Mouse (Mus musculus) liver, embryonic 14.5 days (tissue): ENCODE measurements at regions not wholly inside any gene's neighbourhood (a gene's known extent, or its start where the extent isn't known, plus 50 kb on each side); places are given as distances from the start of the nearest gene placed in this dataset.

Source experiments
- ATAC-seq: fragments of 200-750 bp; cut with Nextera tagmentation; 2 replicates; pipeline ENCODE4 v1.8.0; 2017; ENCODE audit warnings: moderate number of reproducible peaks, mild to moderate bottlenecking, moderate library complexity; ENCODE audit not compliant: insufficient read depth
- DNase-seq, 3 experiments: peaks; one replicate each; pipeline ENCODE4 v3.0.0-alpha.2; 2012 to 2013; ENCODE audit warnings: low read depth in 3 of 3, low spot score in 3 of 3
- H3K27ac ChIP-seq: fragments of 300-500 bp; sonication (generic); 2 replicates; pipeline ENCODE4 v1.5.1; 2014; ENCODE audit warnings: moderate library complexity, mild to moderate bottlenecking, control low read depth, inconsistent platforms
- H3K27me3 ChIP-seq: fragments of 300-500 bp; sonication (generic); 2 replicates; pipeline ENCODE4 v1.6.1; 2014; ENCODE audit warnings: mild to moderate bottlenecking, low read length, moderate library complexity; ENCODE audit not compliant: control insufficient read depth, insufficient read depth
- H3K36me3 ChIP-seq: fragments of 300-500 bp; sonication (generic); replicated peaks from 2 replicates; pipeline ENCODE4 v1.6.1; 2014; ENCODE audit warnings: low read depth; ENCODE audit not compliant: control insufficient read depth, insufficient read depth
- H3K4me1 ChIP-seq, 2 experiments: fragments of 200-500 bp in 1 of 2; fragments of 300-500 bp in 1 of 2; sonication (generic) in 1 of 2; replicated peaks; 2 replicates each; pipeline ENCODE4 v1.6.1; 2012 to 2014; ENCODE audit warnings: antibody characterized with exemption in 1 of 2, inconsistent platforms in 1 of 2, low read length in 1 of 2; ENCODE audit not compliant: control insufficient read depth in 2 of 2, insufficient read depth in 2 of 2
- H3K4me2 ChIP-seq: fragments of 300-500 bp; sonication (generic); 2 replicates; pipeline ENCODE4 v1.6.1; 2014; ENCODE audit warnings: low read depth, mild to moderate bottlenecking, control low read depth, moderate library complexity
- H3K4me3 ChIP-seq, 2 experiments: fragments of 200-500 bp in 1 of 2; fragments of 300-500 bp in 1 of 2; sonication (generic) in 1 of 2; 2 replicates each; pipeline ENCODE4 v1.5.1; 2012 to 2014; ENCODE audit warnings: low read depth in 2 of 2, low read length in 2 of 2, mild to moderate bottlenecking in 2 of 2, control low read depth in 1 of 2, inconsistent platforms in 1 of 2, moderate library complexity in 1 of 2; ENCODE audit not compliant: insufficient read depth in 1 of 2
- H3K9ac ChIP-seq: fragments of 300-500 bp; sonication (generic); replicated peaks from 2 replicates; pipeline ENCODE4 v1.6.1; 2014; ENCODE audit warnings: mild to moderate bottlenecking, control low read depth, moderate library complexity
- H3K9me3 ChIP-seq: fragments of 300-500 bp; sonication (generic); 2 replicates; pipeline ENCODE4 v1.6.1; 2016; ENCODE audit warnings: low read length, mixed read lengths; ENCODE audit not compliant: control insufficient read depth
- CTCF ChIP-seq: IDR thresholded peaks from 2 replicates; pipeline ENCODE4 v1.5.1; 2016; ENCODE audit warnings: antibody characterized with exemption, low read depth, control low read depth
- EP300 ChIP-seq: IDR thresholded peaks from 2 replicates; pipeline ENCODE4 v1.6.1; 2016; ENCODE audit warnings: antibody characterized with exemption, low read depth
- WGBS: fragments of 180-500 bp; shearing (Covaris S2); extraction: QIAGEN DNeasy Blood & Tissue Kit; methylation state at CpG from one replicate; pipeline ENCODE4 v1.1.7; 2014; ENCODE audit not compliant: insufficient replicate concordance; 5-methylcytosine and 5-hydroxymethylcytosine counted together

- peak in 1 of 3 experiments; percentile 3 for DNase-seq
- WGBS = 7% methylated on average over 6 of the region's 6 CpGs
These were observed 121.8 kb upstream of the Mpdz start for GRCm38 (mm10) chr4:81564446-81564845.

GRCm38 (mm10) chr4:81563574-81563973, 121.0 kb upstream of the Mpdz start:
- no peak overlapping the region for H3K27ac ChIP-seq
- no peak overlapping the region for H3K4me3 ChIP-seq
- no peak overlapping the region for H3K4me2 ChIP-seq
- DNase-seq (no peak), ATAC-seq (no peak)
- 44% methylated on average over 10 of the region's 10 CpGs for WGBS
- H3K9me3 ChIP-seq = no peaks in the 10 kb centered on the region
- no peaks in the 10 kb centered on the region for H3K36me3 ChIP-seq
- TF ChIP-seq EP300 (no peak), CTCF (no peak)
- no peaks in the 10 kb centered on the region for H3K4me1 ChIP-seq
- H3K27me3 ChIP-seq = no peaks in the 10 kb centered on the region
- no peak overlapping the region for H3K9ac ChIP-seq

More at GRCm38 (mm10) chr4:81564446-81564845, 121.8 kb upstream of the Mpdz start:
- no peak overlapping the region for H3K27ac ChIP-seq
- no peak for ATAC-seq
- no peak overlapping the region for H3K4me3 ChIP-seq
- H3K4me1 ChIP-seq = no peaks in the 10 kb centered on the region
- H3K4me2 ChIP-seq = no peak overlapping the region
- no peak overlapping the region for H3K9ac ChIP-seq
- TF ChIP-seq EP300 (no peak), CTCF (no peak)
- no peaks in the 10 kb centered on the region for H3K9me3 ChIP-seq
- no peaks in the 10 kb centered on the region for H3K36me3 ChIP-seq
- no peaks in the 10 kb centered on the region for H3K27me3 ChIP-seq

DNA sequence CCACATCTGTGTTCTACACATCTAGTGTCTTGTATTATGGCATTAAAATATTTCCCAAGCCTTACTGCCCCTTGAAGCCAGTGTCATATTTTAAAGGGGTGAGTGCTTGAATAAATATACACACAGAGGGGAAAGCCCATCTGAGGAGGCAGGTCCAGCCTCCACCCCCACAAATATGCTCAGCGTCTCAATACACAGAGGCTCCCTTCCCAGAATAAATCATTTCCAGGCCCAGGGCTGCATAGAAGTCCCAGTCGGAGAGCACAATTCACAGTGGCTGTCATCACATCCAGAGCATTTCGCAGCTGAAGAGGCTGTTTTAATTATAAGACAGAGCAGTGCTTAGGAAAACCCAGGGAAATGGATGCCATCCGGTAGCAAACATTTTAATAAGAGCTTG, 118.8 kb upstream of the Mpdz start:
- Histone ChIP-seq H3K9ac (no peak overlapping the region), H3K4me2 (no peak overlapping the region), H3K4me3 (no peak overlapping the region), H3K9me3 (no peaks in the 10 kb centered on the region), H3K27me3 (no peaks in the 10 kb centered on the region), H3K36me3 (no peaks in the 10 kb centered on the region), H3K4me1 (no peaks in the 10 kb centered on the region), H3K27ac (no peak overlapping the region)
- WGBS = 52% methylated on average over 4 of the region's 4 CpGs
- DNase-seq = no peak
- TF ChIP-seq CTCF (no peak), EP300 (no peak)
- ATAC-seq = no peak

DNA sequence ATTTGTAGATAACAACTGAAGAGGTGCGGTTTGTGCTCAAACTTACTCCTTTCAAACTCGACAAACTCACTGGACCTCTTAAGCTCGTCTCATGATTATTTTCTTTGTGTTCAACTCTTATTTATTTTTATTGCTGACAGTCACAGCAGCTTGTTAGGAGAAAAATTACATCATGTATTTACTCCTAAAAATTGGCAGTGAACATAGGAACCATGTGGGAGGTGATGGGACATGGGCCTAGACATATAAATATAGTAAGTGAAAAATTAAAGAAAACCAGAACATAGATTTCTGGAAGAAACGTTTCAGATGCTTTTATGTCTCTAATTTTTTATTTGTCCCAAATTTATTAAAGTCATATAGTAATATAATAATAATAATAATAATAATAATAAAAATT, 108.2 kb upstream of the Mpdz start:
- no peak for TF ChIP-seq CTCF
- no peak for TF ChIP-seq EP300
- no peak for ATAC-seq
- H3K4me2 ChIP-seq = no peak overlapping the region
- DNase-seq = no peak
- H3K9me3 ChIP-seq = no peaks in the 10 kb centered on the region
- no peak overlapping the region for H3K9ac ChIP-seq
- no peaks in the 10 kb centered on the region for H3K4me1 ChIP-seq
- 62% methylated on average over 4 of the region's 4 CpGs for WGBS
- no peak overlapping the region for H3K4me3 ChIP-seq
- no peak overlapping the region for H3K27ac ChIP-seq
- H3K36me3 ChIP-seq = no peaks in the 10 kb centered on the region
- no peaks in the 10 kb centered on the region for H3K27me3 ChIP-seq

DNA sequence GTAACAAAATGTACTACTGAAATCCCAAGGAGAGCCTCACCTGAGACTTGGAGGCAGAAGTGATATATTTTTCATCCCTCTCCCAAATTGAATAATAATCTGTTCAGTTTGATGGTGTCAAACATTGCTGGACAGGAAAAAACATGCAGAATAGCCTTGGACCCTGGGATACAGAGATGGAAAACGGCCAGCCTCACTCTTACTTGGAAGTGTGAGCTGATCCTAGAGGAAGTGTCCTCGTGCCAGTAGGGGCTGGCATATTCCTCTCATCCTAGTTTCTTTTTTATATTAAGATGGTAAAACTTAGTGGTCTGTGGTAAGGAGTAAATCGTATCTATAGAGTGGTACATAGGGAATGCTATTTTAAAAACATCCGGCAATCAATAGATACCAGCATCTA, 107.6 kb upstream of the Mpdz start:
- no peak overlapping the region for H3K4me3 ChIP-seq
- no peaks in the 10 kb centered on the region for H3K36me3 ChIP-seq
- TF ChIP-seq CTCF = no peak
- no peak for TF ChIP-seq EP300
- no peak overlapping the region for H3K4me2 ChIP-seq
- H3K27ac ChIP-seq = no peak overlapping the region
- DNase-seq (no peak), ATAC-seq (no peak)
- WGBS = 48% methylated on average over 4 of the region's 4 CpGs
- no peak overlapping the region for H3K9ac ChIP-seq
- no peaks in the 10 kb centered on the region for H3K4me1 ChIP-seq
- H3K9me3 ChIP-seq = no peaks in the 10 kb centered on the region
- no peaks in the 10 kb centered on the region for H3K27me3 ChIP-seq

DNA sequence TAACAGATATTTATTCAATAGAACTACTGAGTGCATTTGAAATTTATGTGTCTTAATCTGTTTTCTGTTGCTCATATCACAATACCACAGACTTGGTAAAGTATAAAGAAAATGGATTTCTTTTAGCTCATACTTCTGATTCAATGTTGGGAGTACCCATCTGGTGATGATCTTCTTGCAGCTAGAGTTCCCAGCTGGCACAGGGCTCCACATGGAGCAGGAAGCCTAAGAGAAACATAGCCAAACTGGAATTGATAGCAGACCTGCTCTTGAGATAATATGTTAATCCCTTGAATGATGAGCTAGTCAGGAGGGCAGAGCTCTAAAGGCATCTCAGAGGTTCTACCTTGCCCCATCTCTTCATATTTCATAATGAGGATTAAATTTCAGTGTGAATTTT, 97.9 kb upstream of the Mpdz start:
- DNase-seq (no peak), ATAC-seq (no peak)
- H3K36me3 ChIP-seq = no peaks in the 10 kb centered on the region
- no peak overlapping the region for H3K27ac ChIP-seq
- H3K4me3 ChIP-seq = no peak overlapping the region
- no peak overlapping the region for H3K4me2 ChIP-seq
- H3K4me1 ChIP-seq = no peaks in the 10 kb centered on the region
- no peak overlapping the region for H3K9ac ChIP-seq
- H3K27me3 ChIP-seq = no peaks in the 10 kb centered on the region
- H3K9me3 ChIP-seq = no peaks in the 10 kb centered on the region
- TF ChIP-seq EP300 = no peak
- no peak for TF ChIP-seq CTCF
